Comparison of ENCODE assay signal across 27 mouse cellular contexts in genomic region chr16:8840557-8840956, GRCm38 (mm10). TPM values are rescaled to one million over a fixed set of nuclear protein-coding genes. Genes with fewer than 3 reads are reported as not detected.
DNase-seq lines count a peak whose midpoint lies in the region; ATAC-seq and TF ChIP-seq lines count a peak whose summit lies in the region.
"Had no signal": no experiment of that assay in that cellular context is flagged by ENCODE, and none has a peak within 500 bp of the region (broad histone marks: within the 10 kb centered on the region; RNA-seq: fewer than 3 reads in every experiment).

No protein-coding gene starts in this region.

- TF ChIP-seq CTCF in gastrocnemius, adult 2 months (IDR thresholded peaks at IDR 0.05), result no peak

- no peak overlapping the region for H3K4me3 ChIP-seq in gastrocnemius, adult 2 months
- H3K4me3 ChIP-seq: embryonic facial prominence, embryonic 12.5 days; embryonic facial prominence, embryonic 15.5 days; heart, embryonic 12.5 days; heart, embryonic 15.5 days; hindbrain, embryonic 10.5 days; hindbrain, embryonic 13.5 days had no signal

- H3K27ac ChIP-seq in gastrocnemius, adult 2 months, result peak overlapping the region; percentile 31; the same call in 1 of the 2 replicates
- H3K27ac ChIP-seq: embryonic facial prominence, embryonic 12.5 days; embryonic facial prominence, embryonic 15.5 days; heart, embryonic 15.5 days; hindbrain, embryonic 10.5 days; hindbrain, embryonic 13.5 days had no signal

- intact Hi-C loops in gastrocnemius, adult 2 months (cut with DNase I), result no loop called here

- DNase-seq in gastrocnemius, adult 2 months, result no peak
- DNase-seq in gastrocnemius, adult 8-10 months (ENCODE audit: low spot score in 2 of 2), result no peak
- DNase-seq in CD4-positive, CD25-positive, alpha-beta regulatory T cell, adult 2 months (ENCODE audit: low read depth, low spot score), result peak; percentile 16
- DNase-seq in spleen, postnatal 36 days (ENCODE audit: low spot score in 2 of 2), result no peak
- no peak for DNase-seq in cerebellum, adult 18-20 months
- DNase-seq in left cerebral cortex, adult 11 months (ENCODE audit: low spot score), result no peak
- DNase-seq: adrenal gland, adult 8-10 months; adrenal gland, postnatal 25 days; B cell, adult 2 months; cerebellum, adult 11-12 months; cerebellum, adult 9-10 months; cerebellum, postnatal 25 days; forebrain, postnatal 0 days; gastrocnemius, postnatal 25 days; heart, adult 18-20 months; heart, postnatal 10 days; heart, postnatal 36 days had no signal

- ATAC-seq in activated CD4-positive, CD25-positive, alpha-beta regulatory T cell, adult 4 months, result peak; percentile 28
- ATAC-seq: forebrain, embryonic 14.5 days; forebrain, postnatal 0 days; hindbrain, embryonic 16.5 days; intestine, postnatal 0 days had no signal

RNA-seq across cellular contexts. Expression of gene 1810013L24Rik, which starts 10.7 kb away (rescaled TPM):
- 100 to 1,000 TPM in 1 of 2 experiments, 10 to 100 TPM in 1; 80.9 to 111 TPM for total RNA-seq in gastrocnemius, adult 2 months (2021)
- 100 to 1,000 TPM in 2 of 4 experiments, 10 to 100 TPM in 2; 97.6 to 111 (median 103) TPM for total RNA-seq in gastrocnemius, adult 8-10 months (2022)
- polyA plus RNA-seq in activated CD4-positive, CD25-positive, alpha-beta regulatory T cell, adult 4 months (2017; shearing (Covaris generic)), result 10 to 100 TPM; 17.5 to 21.1 TPM

RNA-seq across cellular contexts. Expression of gene Usp7, which starts 48.4 kb away (rescaled TPM):
- total RNA-seq in gastrocnemius, adult 2 months (2021), result 10 to 100 TPM; 61.8 to 69.1 TPM
- total RNA-seq in gastrocnemius, adult 8-10 months (2022), result 10 to 100 TPM; 51.1 to 62.5 (median 60.0) TPM
- 10 to 100 TPM; 35.0 to 48.0 TPM for polyA plus RNA-seq in activated CD4-positive, CD25-positive, alpha-beta regulatory T cell, adult 4 months (2017; shearing (Covaris generic))
